Mouse (Mus musculus) midbrain, postnatal 0 days (tissue): Measurements from ENCODE around the gene Ano6. TPM values are rescaled to one million over a fixed set of nuclear protein-coding genes. Genes with fewer than 3 reads are reported as not detected.

Source experiments
- ATAC-seq: fragments of 200-750 bp; cut with Nextera tagmentation; 2 replicates; pipeline ENCODE4 v1.8.0; 2017; ENCODE audit warnings: moderate number of reproducible peaks, mild to moderate bottlenecking, moderate TSS enrichment, moderate library complexity; ENCODE audit not compliant: low FRiP score
- DNase-seq: peaks from one replicate; pipeline ENCODE4 v3.0.0-alpha.2; 2015; ENCODE audit warnings: low spot score
- H3K27ac ChIP-seq: fragments of 300-500 bp; sonication (generic); 2 replicates; pipeline ENCODE4 v1.5.1; 2014; ENCODE audit warnings: low read depth, mild to moderate bottlenecking, low read length, mixed read lengths
- H3K27me3 ChIP-seq: fragments of 300-500 bp; sonication (generic); 2 replicates; pipeline ENCODE4 v1.6.1; 2014; ENCODE audit warnings: low read length, control low read depth, mixed read lengths; ENCODE audit not compliant: insufficient read depth
- H3K36me3 ChIP-seq: fragments of 300-500 bp; sonication (generic); 2 replicates; pipeline ENCODE4 v1.6.1; 2014; ENCODE audit warnings: low read length, control low read depth, mixed read lengths; ENCODE audit not compliant: insufficient read depth
- H3K4me1 ChIP-seq: fragments of 300-500 bp; sonication (generic); 2 replicates; pipeline ENCODE4 v1.6.1; 2014; ENCODE audit warnings: mild to moderate bottlenecking, control low read depth, antibody characterized with exemption, low read length, mixed read lengths; ENCODE audit not compliant: insufficient read depth
- H3K4me2 ChIP-seq: fragments of 300-500 bp; sonication (generic); 2 replicates; pipeline ENCODE4 v1.6.1; 2014; ENCODE audit warnings: low read depth, mild to moderate bottlenecking, low read length, mixed read lengths; ENCODE audit not compliant: poor library complexity, severe bottlenecking
- H3K4me3 ChIP-seq: fragments of 300-500 bp; sonication (generic); 2 replicates; pipeline ENCODE4 v1.5.1; 2014; ENCODE audit warnings: low read depth, mild to moderate bottlenecking, low read length, moderate library complexity
- H3K9ac ChIP-seq: fragments of 300-500 bp; sonication (generic); replicated peaks from 2 replicates; pipeline ENCODE4 v1.6.1; 2014; ENCODE audit warnings: mild to moderate bottlenecking, low read length, moderate library complexity, mixed read lengths; ENCODE audit not compliant: poor library complexity, severe bottlenecking
- H3K9me3 ChIP-seq: fragments of 300-500 bp; sonication (generic); 2 replicates; pipeline ENCODE4 v1.6.1; 2016; ENCODE audit warnings: low read length, control low read depth
- CTCF ChIP-seq: IDR thresholded peaks from 2 replicates; pipeline ENCODE4 v1.5.1; 2016; ENCODE audit warnings: antibody characterized with exemption, mild to moderate bottlenecking
- WGBS: fragments of 180-500 bp; shearing (Covaris S2); extraction: QIAGEN DNeasy Blood & Tissue Kit; methylation state at CpG from one replicate; pipeline ENCODE4 v1.1.7; 2014; 5-methylcytosine and 5-hydroxymethylcytosine counted together
- polyA plus RNA-seq: library from polyadenylated mRNA; unstranded; fragments of >200 nt; fragmentation: Nextera tagmentation; extraction: Ambion mirVana; gene quantifications from 2 replicates; pipeline ENCODE4 v1.2.1, GENCODE M21; 2015
- total RNA-seq: library from RNA; depleted of rRNA; stranded (reverse); fragments of >200 nt; gene quantifications from 2 replicates; pipeline ENCODE4 v1.2.3, GENCODE M21; 2014

Ano6 gene
- total and polyA plus RNA-seq, 2 experiments from 2014 or later: 19.9 to 35.0 TPM

DNA sequence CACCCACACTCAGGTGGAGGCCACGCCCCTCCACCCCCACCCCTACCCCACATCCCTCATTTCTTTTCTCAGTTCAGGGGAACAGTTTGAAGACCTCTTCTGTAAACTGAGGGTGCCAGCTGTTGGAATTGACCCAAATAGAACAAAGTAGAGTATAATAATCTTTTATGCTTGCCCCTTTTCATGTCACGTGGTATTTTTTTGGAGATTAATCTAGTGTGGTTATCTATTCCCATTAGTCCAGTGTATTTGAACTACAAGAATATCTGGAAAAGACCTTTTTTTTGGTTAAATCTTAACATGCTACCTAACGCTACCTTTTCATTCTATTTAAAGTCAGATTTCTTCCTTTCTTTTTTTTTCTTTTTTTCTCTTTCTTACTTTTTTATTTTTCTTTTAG lies 12.8 kb downstream of the Ano6 start:
- WGBS: 82% methylated on average over 3 of the region's 3 CpGs
- no peak overlapping the region for H3K9ac ChIP-seq
- peaks cover 11% of the 10 kb centered on the region; the same call in 1 of the 2 replicates for H3K4me1 ChIP-seq
- H3K27ac ChIP-seq: no peak overlapping the region
- no peak for ATAC-seq
- no peak overlapping the region for H3K4me2 ChIP-seq
- H3K4me3 ChIP-seq: no peak overlapping the region
- no peaks in the 10 kb centered on the region for H3K27me3 ChIP-seq
- no peaks in the 10 kb centered on the region for H3K9me3 ChIP-seq
- TF ChIP-seq CTCF: no peak
- no peaks in the 10 kb centered on the region for H3K36me3 ChIP-seq
- DNase-seq: no peak

DNA sequence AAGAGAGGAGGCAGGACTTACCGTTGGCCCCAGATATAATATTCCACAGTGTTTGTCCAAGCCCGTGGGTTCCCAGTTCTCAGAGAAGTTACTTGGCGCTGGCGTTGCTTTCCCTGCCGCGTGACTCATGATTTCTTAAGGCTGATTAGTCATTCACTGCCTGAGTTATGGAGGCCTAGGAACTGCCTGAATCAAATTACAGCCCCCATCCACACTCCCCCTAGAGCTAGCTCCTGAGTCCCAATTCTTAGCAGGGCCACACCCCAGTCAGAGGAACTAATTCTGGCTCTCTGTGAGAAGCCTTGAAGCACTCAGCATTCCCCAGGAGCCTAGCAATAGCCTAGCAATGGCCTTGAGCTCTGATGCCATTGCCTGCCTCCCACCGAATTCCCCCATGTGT lies 13.6 kb downstream of the Ano6 start:
- H3K27ac ChIP-seq: no peak overlapping the region
- H3K9me3 ChIP-seq: no peaks in the 10 kb centered on the region

DNA sequence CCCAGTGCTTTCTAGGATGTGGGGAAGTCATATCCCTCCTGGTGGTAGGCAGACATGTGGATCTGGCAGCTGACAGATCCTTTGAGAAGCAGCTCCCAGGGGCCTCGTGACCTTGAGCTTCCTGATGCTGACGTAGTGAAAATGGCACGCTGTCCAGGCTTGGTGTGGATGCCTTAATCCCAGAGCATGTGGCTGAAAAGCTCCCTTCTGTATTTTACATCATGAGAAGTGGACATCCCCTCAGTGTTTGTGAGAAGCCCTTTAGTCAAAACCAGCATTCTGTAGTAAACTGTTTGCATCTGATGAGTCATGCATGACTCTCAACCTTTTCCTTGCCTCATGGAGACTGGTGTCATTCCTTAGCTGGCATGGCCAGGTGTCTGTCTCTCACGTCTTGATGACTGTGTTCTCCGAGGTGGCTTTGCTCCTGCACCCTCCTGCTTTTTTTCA lies 14.4 kb downstream of the Ano6 start:
- WGBS: 60% methylated on average over 5 of the region's 5 CpGs
- Histone ChIP-seq H3K4me1 (peaks cover 11% of the 10 kb centered on the region; the same call in 1 of the 2 replicates), H3K4me3 (no peak overlapping the region), H3K27ac (no peak overlapping the region), H3K27me3 (no peaks in the 10 kb centered on the region), H3K9me3 (no peaks in the 10 kb centered on the region), H3K36me3 (no peaks in the 10 kb centered on the region), H3K4me2 (no peak overlapping the region), H3K9ac (no peak overlapping the region)
- no peak for TF ChIP-seq CTCF
- DNase-seq: no peak
- no peak for ATAC-seq

More for the DNA sequence above, 13.6 kb downstream of the Ano6 start:
- Histone ChIP-seq H3K9ac (no peak overlapping the region), H3K4me2 (no peak overlapping the region), H3K27me3 (no peaks in the 10 kb centered on the region), H3K4me3 (no peak overlapping the region), H3K4me1 (peaks cover 11% of the 10 kb centered on the region; the same call in 1 of the 2 replicates), H3K36me3 (no peaks in the 10 kb centered on the region)
- no peak for ATAC-seq
- WGBS: 55% methylated on average over 7 of the region's 7 CpGs
- DNase-seq: peak; percentile 49
- TF ChIP-seq CTCF: no peak

DNA sequence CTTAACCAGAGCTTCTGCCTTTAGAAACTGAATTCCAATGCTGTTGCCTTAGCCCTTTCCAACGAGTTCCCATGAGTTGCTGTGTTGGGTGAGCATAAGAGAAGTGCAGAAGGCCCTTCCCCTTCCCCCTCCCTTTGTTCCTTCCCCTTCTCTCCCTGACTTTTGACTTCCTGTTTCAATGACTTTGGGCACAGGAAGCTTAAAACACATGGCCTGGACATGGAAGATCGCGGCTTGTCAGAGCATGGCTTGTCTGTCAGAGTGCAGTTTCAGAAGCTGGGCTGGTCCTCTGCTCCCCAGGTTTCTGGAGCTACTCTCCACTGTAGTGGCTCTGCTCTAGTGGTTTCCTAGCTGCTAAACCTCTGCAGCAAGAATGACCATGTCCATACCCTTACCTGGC lies 17.3 kb downstream of the Ano6 start:
- H3K4me1 ChIP-seq: 0 out of 2 replicates have a peak, but pooled peaks cover 7% of the 10 kb centered on the region
- H3K4me3 ChIP-seq: no peak overlapping the region
- ATAC-seq: no peak
- no peaks in the 10 kb centered on the region for H3K27me3 ChIP-seq
- no peak for DNase-seq
- H3K36me3 ChIP-seq: no peaks in the 10 kb centered on the region
- H3K9ac ChIP-seq: no peak overlapping the region
- no peak for TF ChIP-seq CTCF
- H3K27ac ChIP-seq: no peak overlapping the region
- H3K4me2 ChIP-seq: no peak overlapping the region
- WGBS: 80% methylated on average over 3 of the region's 3 CpGs
- H3K9me3 ChIP-seq: no peaks in the 10 kb centered on the region

DNA sequence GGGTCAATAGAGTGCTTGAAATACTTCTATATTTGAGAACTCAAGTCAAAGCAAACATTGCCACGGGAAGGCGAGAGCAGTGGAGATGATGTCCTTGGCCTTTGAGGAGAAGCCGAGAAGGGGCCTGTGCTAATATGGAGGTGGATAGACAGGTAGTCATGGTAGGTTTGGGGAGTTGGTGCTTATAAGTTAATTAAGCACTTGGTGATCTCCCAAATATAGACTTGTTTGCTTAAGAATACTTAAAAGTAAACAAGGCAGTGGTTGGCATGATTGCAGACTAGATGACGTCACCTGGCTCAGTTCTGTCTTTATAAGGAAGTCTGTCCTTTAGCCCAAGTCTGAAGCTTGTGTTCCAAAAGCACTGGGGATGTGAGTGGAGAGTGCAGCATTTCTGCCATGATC lies 19.7 kb downstream of the Ano6 start:
- Histone ChIP-seq H3K27ac (no peak overlapping the region), H3K4me3 (no peak overlapping the region), H3K27me3 (no peaks in the 10 kb centered on the region), H3K9me3 (no peaks in the 10 kb centered on the region), H3K4me1 (no peaks in the 10 kb centered on the region), H3K4me2 (no peak overlapping the region), H3K9ac (no peak overlapping the region), H3K36me3 (no peaks in the 10 kb centered on the region)
- no peak for TF ChIP-seq CTCF
- no peak for DNase-seq
- 95% methylated on average over 4 of the region's 4 CpGs for WGBS
- no peak for ATAC-seq

DNA sequence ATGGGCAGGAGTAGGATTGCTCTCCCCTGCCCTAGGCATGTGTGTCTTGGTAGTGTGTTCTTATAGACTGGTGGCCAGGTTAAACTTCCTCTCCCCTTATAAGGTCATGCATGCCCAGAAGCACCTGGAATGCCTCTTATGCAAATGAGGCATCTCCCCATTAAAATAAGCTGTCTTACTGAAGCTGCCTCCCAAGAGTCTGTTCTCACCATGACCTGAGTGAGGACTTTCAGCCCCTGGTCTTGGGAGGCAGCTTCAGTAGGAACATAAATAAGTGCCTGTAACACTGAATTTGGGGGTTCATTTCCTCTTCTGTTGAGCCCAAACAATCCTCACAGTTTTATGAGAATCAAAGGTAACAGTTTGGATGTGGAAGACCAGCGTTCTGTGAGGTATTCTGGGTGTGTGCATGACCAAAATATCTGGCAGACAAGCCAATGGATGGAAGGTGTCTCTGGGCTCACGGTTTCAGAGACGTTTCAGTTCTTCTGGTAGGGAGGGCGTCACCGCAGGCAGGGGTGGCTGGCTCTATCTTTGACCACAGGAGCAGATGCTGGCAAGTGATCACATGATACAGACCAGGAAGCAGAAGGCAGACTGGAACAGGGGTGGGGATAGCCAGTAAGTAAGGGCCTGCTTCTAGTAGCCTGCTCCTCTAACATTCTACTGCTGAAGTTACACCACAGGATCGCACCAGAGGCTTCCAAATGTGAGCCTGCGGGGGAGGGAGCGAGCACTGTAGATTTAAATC lies 22.4 kb downstream of the Ano6 start:
- 95% methylated on average over 8 of the region's 8 CpGs for WGBS
- H3K27ac ChIP-seq: no peak overlapping the region
- no peak overlapping the region for H3K4me2 ChIP-seq

More for the DNA sequence above, 22.4 kb downstream of the Ano6 start:
- ATAC-seq (no peak), DNase-seq (no peak)
- H3K27me3 ChIP-seq: no peaks in the 10 kb centered on the region
- no peak overlapping the region for H3K9ac ChIP-seq
- no peak for TF ChIP-seq CTCF
- 0 out of 2 replicates have a peak, but pooled peaks cover 2% of the 10 kb centered on the region for H3K4me1 ChIP-seq
- H3K9me3 ChIP-seq: no peaks in the 10 kb centered on the region
- no peak overlapping the region for H3K4me3 ChIP-seq
- no peaks in the 10 kb centered on the region for H3K36me3 ChIP-seq
